In the genomic region with DNA sequence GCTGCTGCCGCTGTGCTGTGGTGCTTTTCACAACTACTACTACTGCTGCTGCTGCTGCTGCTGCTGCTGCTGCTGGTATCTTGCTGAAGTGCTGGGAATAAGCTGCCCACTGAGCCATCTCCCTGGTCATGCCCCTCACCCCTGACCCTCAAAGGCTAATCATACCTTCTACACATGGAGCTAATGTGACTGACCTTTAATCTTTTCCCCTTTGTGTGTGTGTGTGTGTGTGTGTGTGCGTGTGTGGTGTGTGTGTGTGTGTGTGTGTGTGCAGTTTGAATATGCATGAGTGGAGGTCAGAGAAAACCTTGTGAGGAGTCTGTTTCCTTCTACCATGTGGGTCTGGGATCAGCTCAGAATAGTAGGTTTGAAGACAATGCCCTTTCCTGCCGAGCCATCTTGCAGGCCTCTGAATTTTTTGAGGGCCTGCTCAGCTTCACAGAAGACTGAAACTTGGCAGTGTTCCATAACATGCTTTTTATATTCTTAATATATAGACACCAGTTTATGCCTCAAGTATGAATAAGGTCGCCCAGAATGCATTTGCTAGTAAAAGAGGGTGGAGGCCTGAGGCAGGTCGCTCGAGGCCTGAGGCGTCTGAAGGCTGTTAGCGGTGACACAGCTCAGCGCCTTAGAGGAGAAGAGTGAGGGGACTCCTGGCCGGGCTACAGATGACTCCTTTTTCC, we compare ENCODE assay signal across 12 mouse cellular contexts. TPM values are rescaled to one million over a fixed set of nuclear protein-coding genes. Genes with fewer than 3 reads are reported as not detected.
DNase-seq lines count a peak whose midpoint lies in the region; ATAC-seq and TF ChIP-seq lines count a peak whose summit lies in the region.
"Had no signal": no experiment of that assay in that cellular context is flagged by ENCODE, and none has a peak within 500 bp of the region (broad histone marks: within the 10 kb centered on the region; RNA-seq: fewer than 3 reads in every experiment).

No protein-coding gene starts in this region.

- no peaks in the 10 kb centered on the region for H3K27me3 ChIP-seq in heart, embryonic 15.5 days
- H3K27me3 ChIP-seq in neural tube, embryonic 12.5 days (replicated peaks), result no peaks in the 10 kb centered on the region
- no peaks in the 10 kb centered on the region for H3K27me3 ChIP-seq in liver, postnatal 0 days (ENCODE audit: insufficient read depth, low read length)
- H3K27me3 ChIP-seq in stomach, postnatal 0 days (ENCODE audit: control insufficient read depth, insufficient read depth, low read length), result no peaks in the 10 kb centered on the region
- H3K27me3 ChIP-seq: forebrain, embryonic 13.5 days had no signal

- H3K9ac ChIP-seq in heart, embryonic 15.5 days, result no peak overlapping the region
- H3K9ac ChIP-seq in neural tube, embryonic 12.5 days, result no peak overlapping the region
- no peak overlapping the region for H3K9ac ChIP-seq in liver, postnatal 0 days (replicated peaks)
- no peak overlapping the region for H3K9ac ChIP-seq in stomach, postnatal 0 days (ENCODE audit: low read length)
- H3K9ac ChIP-seq: forebrain, embryonic 13.5 days had no signal

- H3K4me3 ChIP-seq in heart, embryonic 15.5 days, result no peak overlapping the region
- H3K4me3 ChIP-seq in neural tube, embryonic 12.5 days, result no peak overlapping the region
- H3K4me3 ChIP-seq in liver, postnatal 0 days (ENCODE audit: low read depth, low read length), result no peak overlapping the region
- no peak overlapping the region for H3K4me3 ChIP-seq in stomach, postnatal 0 days (ENCODE audit: low read depth, low read length)
- H3K4me3 ChIP-seq: forebrain, embryonic 13.5 days had no signal

- H3K4me1 ChIP-seq in heart, embryonic 15.5 days (replicated peaks), result peaks cover 53% of the 10 kb centered on the region
- H3K4me1 ChIP-seq in neural tube, embryonic 12.5 days, result peaks cover 4% of the 10 kb centered on the region
- peaks cover 31% of the 10 kb centered on the region for H3K4me1 ChIP-seq in liver, postnatal 0 days (ENCODE audit: insufficient read depth)
- H3K4me1 ChIP-seq in stomach, postnatal 0 days (replicated peaks; ENCODE audit: control insufficient read depth, insufficient read depth), result 0 out of 2 replicates have a peak, but pooled peaks cover 5% of the 10 kb centered on the region

- no peak for TF ChIP-seq CTCF in liver, postnatal 0 days (IDR thresholded peaks at IDR 0.05; ENCODE audit: low read depth)
- no peak for TF ChIP-seq CTCF in stomach, postnatal 0 days (IDR thresholded peaks at IDR 0.05; ENCODE audit: low read depth)

- H3K36me3 ChIP-seq in heart, embryonic 15.5 days, result no peaks in the 10 kb centered on the region
- no peaks in the 10 kb centered on the region for H3K36me3 ChIP-seq in neural tube, embryonic 12.5 days
- H3K36me3 ChIP-seq in liver, postnatal 0 days (replicated peaks; ENCODE audit: insufficient read depth, low read length), result no peaks in the 10 kb centered on the region
- no peaks in the 10 kb centered on the region for H3K36me3 ChIP-seq in stomach, postnatal 0 days (ENCODE audit: control insufficient read depth, insufficient read depth, low read length)

- H3K9me3 ChIP-seq in heart, embryonic 15.5 days (replicated peaks), result no peaks in the 10 kb centered on the region
- H3K9me3 ChIP-seq in neural tube, embryonic 12.5 days, result no peaks in the 10 kb centered on the region
- no peaks in the 10 kb centered on the region for H3K9me3 ChIP-seq in liver, postnatal 0 days (ENCODE audit: low read length)
- no peaks in the 10 kb centered on the region for H3K9me3 ChIP-seq in stomach, postnatal 0 days (ENCODE audit: control insufficient read depth, low read length)
- H3K9me3 ChIP-seq: forebrain, embryonic 13.5 days had no signal

- peak overlapping the region; percentile 76 for H3K27ac ChIP-seq in heart, embryonic 15.5 days
- no peak overlapping the region for H3K27ac ChIP-seq in neural tube, embryonic 12.5 days
- H3K27ac ChIP-seq in liver, postnatal 0 days (ENCODE audit: low read depth), result peak overlapping the region; percentile 51; the same call in 1 of the 2 replicates
- H3K27ac ChIP-seq in stomach, postnatal 0 days (replicated peaks), result no peak overlapping the region
- H3K27ac ChIP-seq: forebrain, embryonic 13.5 days had no signal

- TF ChIP-seq EP300 in liver, postnatal 0 days (IDR thresholded peaks at IDR 0.05; ENCODE audit: low read depth), result no peak
- no peak for TF ChIP-seq EP300 in stomach, postnatal 0 days (optimal IDR thresholded peaks at IDR 0.05)

- peak; percentile 16; the same call in 1 of the 2 replicates for ATAC-seq in heart, embryonic 15.5 days (replicated peaks; ENCODE audit: insufficient number of reproducible peaks, insufficient read depth, low FRiP score, low read depth)
- ATAC-seq in neural tube, embryonic 12.5 days (ENCODE audit: low FRiP score, low read depth), result 0 out of 2 replicates have a peak, but pooled peaks have one; percentile 51
- no peak for ATAC-seq in liver, postnatal 0 days
- ATAC-seq in stomach, postnatal 0 days (ENCODE audit: low FRiP score, low TSS enrichment), result 0 out of 2 replicates have a peak, but pooled peaks have one; percentile 47
- ATAC-seq: forebrain, embryonic 13.5 days; lung, postnatal 0 days had no signal

- H3K4me2 ChIP-seq in heart, embryonic 15.5 days, result 0 out of 2 replicates have a peak overlapping the region, but pooled peaks have one; percentile 10
- no peak overlapping the region for H3K4me2 ChIP-seq in neural tube, embryonic 12.5 days (replicated peaks)
- H3K4me2 ChIP-seq in liver, postnatal 0 days (ENCODE audit: low read depth, low read length), result no peak overlapping the region
- H3K4me2 ChIP-seq in stomach, postnatal 0 days (replicated peaks; ENCODE audit: low read depth), result no peak overlapping the region
- H3K4me2 ChIP-seq: forebrain, embryonic 13.5 days had no signal

- DNase-seq in heart, adult 8-10 months (ENCODE audit: low spot score), result no peak
- DNase-seq in neural tube, embryonic 10.5 days (ENCODE audit: extremely low spot score, low spot score), result no peak
- no peak for DNase-seq in liver, postnatal 0 days
- no peak for DNase-seq in stomach, postnatal 0 days (ENCODE audit: low spot score)
- no peak for DNase-seq in lung, postnatal 14 days
- no peak for DNase-seq in right cerebral cortex, adult 18-20 months
- DNase-seq: cerebellum, postnatal 25 days; thymus, postnatal 4 days had no signal

- 38% methylated on average over 10 of the region's 10 CpGs for WGBS in heart, embryonic 15.5 days
- WGBS in neural tube, embryonic 12.5 days, result 76% methylated on average over 10 of the region's 10 CpGs
- WGBS in liver, postnatal 0 days (ENCODE audit: insufficient replicate concordance), result 73% methylated on average over 10 of the region's 10 CpGs
- WGBS in stomach, postnatal 0 days, result 35% methylated on average over 10 of the region's 10 CpGs

RNA-seq across cellular contexts. Expression of gene Reps1, which starts 12.2 kb away (rescaled TPM):
- 15.9 and 21.5 TPM in 2 replicates for polyA plus RNA-seq in heart, embryonic 15.5 days (2015; fragmentation: Nextera tagmentation; extraction: Ambion mirVana)
- 10 to 100 TPM; 27.0 to 30.8 (median 29.0) TPM for total RNA-seq in heart, adult 8-10 months (2022)
- polyA plus RNA-seq in neural tube, embryonic 12.5 days (2016; fragmentation: Nextera tagmentation; extraction: Ambion mirVana), result 39.6 and 44.7 TPM in 2 replicates
- 5.6 and 6.7 TPM in 2 replicates for polyA plus RNA-seq in liver, postnatal 0 days (2015; fragmentation: Nextera tagmentation; extraction: Ambion mirVana)
- polyA plus RNA-seq in stomach, postnatal 0 days (2015; fragmentation: Nextera tagmentation; extraction: Ambion mirVana), result 10.6 and 12.9 TPM in 2 replicates

RNA-seq across cellular contexts. Expression of gene Abracl, which starts 44.8 kb away (rescaled TPM):
- polyA plus RNA-seq in heart, embryonic 15.5 days (2015; fragmentation: Nextera tagmentation; extraction: Ambion mirVana), result 132 and 199 TPM in 2 replicates
- 10 to 100 TPM; 21.4 to 36.3 (median 25.7) TPM for total RNA-seq in heart, adult 8-10 months (2022)
- polyA plus RNA-seq in neural tube, embryonic 12.5 days (2016; fragmentation: Nextera tagmentation; extraction: Ambion mirVana), result 155 and 159 TPM in 2 replicates
- polyA plus RNA-seq in liver, postnatal 0 days (2015; fragmentation: Nextera tagmentation; extraction: Ambion mirVana), result 58.6 and 61.7 TPM in 2 replicates
- 264 and 282 TPM in 2 replicates for polyA plus RNA-seq in stomach, postnatal 0 days (2015; fragmentation: Nextera tagmentation; extraction: Ambion mirVana)

Comparison
In these comparisons a context has a peak if more than half of its experiments do, and no peak if none do; other contexts are left out.
1. H3K27ac ChIP-seq: peak in heart, embryonic 15.5 days (single experiment) and liver, postnatal 0 days (single experiment); none in neural tube, embryonic 12.5 days (single experiment) and stomach, postnatal 0 days (single experiment).